Mouse (Mus musculus) ES-E14 (cell line): ENCODE data around the gene Tdrd3.

Source experiments
- CHD2 ChIP-seq: IDR thresholded peaks from 2 replicates; pipeline ENCODE4 v1.6.1; 2014; ENCODE audit warnings: mild to moderate bottlenecking, low read depth, low read length, inconsistent platforms
- HCFC1 ChIP-seq: IDR thresholded peaks from 2 replicates; pipeline ENCODE4 v1.6.1; 2012; ENCODE audit warnings: low read length, inconsistent platforms, borderline replicate concordance; ENCODE audit not compliant: insufficient read depth
- MAFK ChIP-seq: IDR thresholded peaks from 2 replicates; pipeline ENCODE4 v1.6.1; 2014; ENCODE audit warnings: mild to moderate bottlenecking, low read depth, low read length, inconsistent platforms; ENCODE audit not compliant: insufficient read depth
- ZC3H11A ChIP-seq: IDR thresholded peaks from 2 replicates; pipeline ENCODE4 v1.6.1; 2012; ENCODE audit warnings: low read depth, mild to moderate bottlenecking, inconsistent platforms, low read length, borderline replicate concordance
- ZNF384 ChIP-seq: IDR thresholded peaks from 2 replicates; pipeline ENCODE4 v1.6.1; 2012; ENCODE audit warnings: low read depth, low read length, inconsistent platforms

DNA sequence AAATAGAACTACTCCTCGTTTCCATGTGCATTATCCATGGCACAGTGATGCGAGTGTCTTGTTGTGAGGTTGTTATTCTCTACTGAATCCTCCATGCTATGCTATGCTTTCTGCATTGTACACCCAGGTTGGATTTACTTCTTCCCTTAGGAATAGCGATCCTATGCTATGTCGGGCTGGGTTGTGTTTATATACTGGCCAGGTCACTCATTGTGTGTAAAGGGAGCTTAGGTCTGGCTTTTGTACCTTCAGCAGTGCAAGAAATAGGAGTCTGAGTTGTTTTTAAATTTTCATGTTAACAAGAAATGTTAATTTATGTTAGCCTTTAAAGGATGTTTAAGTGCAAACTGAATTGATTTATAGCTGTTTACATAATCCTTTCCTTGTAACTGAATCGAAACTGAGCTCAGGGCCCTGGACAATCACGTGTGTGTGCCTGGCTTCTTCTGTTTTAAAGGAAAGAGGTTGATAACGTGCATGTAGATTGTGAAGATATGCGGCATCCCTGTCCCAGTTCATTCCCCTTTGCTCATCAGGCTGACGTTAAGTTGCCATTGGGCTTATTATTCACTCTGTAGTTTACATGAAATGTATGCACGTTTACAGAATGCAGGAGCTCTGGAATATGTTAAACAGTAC lies 59.4 kb downstream of the Tdrd3 start:
- TF ChIP-seq ZC3H11A (no peak), CHD2 (no peak), MAFK (no peak), ZNF384 (no peak), HCFC1 (no peak)
